Mouse (Mus musculus) heart, adult 2 months (tissue): ENCODE data around the gene Fam57b.

ENCODE experiments used
- CTCF ChIP-seq: fragments of 200-600 bp; IDR thresholded peaks from 2 replicates; pipeline ENCODE4 v1.8.1; 2022; ENCODE audit warnings: antibody characterized with exemption, mild to moderate bottlenecking, moderate library complexity
- POLR2A ChIP-seq: fragments of 200-500 bp; IDR thresholded peaks from 2 replicates; pipeline ENCODE4 v1.6.1; 2011; ENCODE audit warnings: mild to moderate bottlenecking, low read depth, low read length, control low read depth; ENCODE audit not compliant: insufficient read depth

- TF ChIP-seq POLR2A: no peak
- TF ChIP-seq CTCF: no peak
Observed at GRCm38 (mm10) chr7:126815726-126816222, 18.3 kb downstream of the Fam57b start.
